Mouse (Mus musculus): ENCODE data around the gene Olfr878. TPM values are rescaled to one million over a fixed set of nuclear protein-coding genes. Genes with fewer than 3 reads are reported as not detected.

Olfr878 gene
- polyA plus RNA-seq, 1 experiment from 2014 or later: not detected

DNA sequence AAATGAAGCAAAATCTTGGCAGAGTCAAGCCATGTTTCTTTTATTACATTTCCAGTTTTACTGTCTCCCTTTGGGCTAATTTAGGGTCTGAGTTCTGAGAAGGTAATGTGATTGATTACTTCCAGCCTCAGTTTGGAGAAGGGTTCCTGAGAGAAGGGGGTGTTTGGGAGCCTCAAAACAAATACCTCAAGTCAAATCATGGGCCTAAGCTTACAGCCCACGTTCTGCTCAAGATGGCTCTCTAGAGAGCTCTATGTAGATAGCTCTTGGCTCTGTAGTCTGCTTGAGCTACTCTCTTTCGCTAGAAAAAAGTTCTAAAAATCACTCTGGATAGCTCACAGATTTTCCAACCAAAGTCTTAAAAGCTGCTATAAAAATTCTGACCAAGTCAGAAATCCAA is 7.8 kb downstream of the Olfr878 start:
- no peak for DNase-seq (ENCODE audit: low spot score)
- Histone ChIP-seq H3K9ac (ENCODE audit: low read length) (no peak overlapping the region), H3K4me3 (ENCODE audit: low read depth, low read length) (no peak overlapping the region), H3K4me1 (replicated peaks; ENCODE audit: control insufficient read depth, insufficient read depth, low read length) (no peaks in the 10 kb centered on the region), H3K9me3 (ENCODE audit: control insufficient read depth, low read length) (no peaks in the 10 kb centered on the region), H3K27me3 (replicated peaks; ENCODE audit: control insufficient read depth, insufficient read depth, low read length) (no peaks in the 10 kb centered on the region), H3K36me3 (ENCODE audit: control insufficient read depth, insufficient read depth, low read length) (no peaks in the 10 kb centered on the region), H3K27ac (ENCODE audit: low read depth) (no peak overlapping the region), H3K4me2 (ENCODE audit: low read length) (no peak overlapping the region)
- 60% methylated on average over 2 of the region's 2 CpGs for WGBS
- ATAC-seq (replicated peaks; ENCODE audit: low FRiP score, low TSS enrichment, low read depth): no peak

DNA sequence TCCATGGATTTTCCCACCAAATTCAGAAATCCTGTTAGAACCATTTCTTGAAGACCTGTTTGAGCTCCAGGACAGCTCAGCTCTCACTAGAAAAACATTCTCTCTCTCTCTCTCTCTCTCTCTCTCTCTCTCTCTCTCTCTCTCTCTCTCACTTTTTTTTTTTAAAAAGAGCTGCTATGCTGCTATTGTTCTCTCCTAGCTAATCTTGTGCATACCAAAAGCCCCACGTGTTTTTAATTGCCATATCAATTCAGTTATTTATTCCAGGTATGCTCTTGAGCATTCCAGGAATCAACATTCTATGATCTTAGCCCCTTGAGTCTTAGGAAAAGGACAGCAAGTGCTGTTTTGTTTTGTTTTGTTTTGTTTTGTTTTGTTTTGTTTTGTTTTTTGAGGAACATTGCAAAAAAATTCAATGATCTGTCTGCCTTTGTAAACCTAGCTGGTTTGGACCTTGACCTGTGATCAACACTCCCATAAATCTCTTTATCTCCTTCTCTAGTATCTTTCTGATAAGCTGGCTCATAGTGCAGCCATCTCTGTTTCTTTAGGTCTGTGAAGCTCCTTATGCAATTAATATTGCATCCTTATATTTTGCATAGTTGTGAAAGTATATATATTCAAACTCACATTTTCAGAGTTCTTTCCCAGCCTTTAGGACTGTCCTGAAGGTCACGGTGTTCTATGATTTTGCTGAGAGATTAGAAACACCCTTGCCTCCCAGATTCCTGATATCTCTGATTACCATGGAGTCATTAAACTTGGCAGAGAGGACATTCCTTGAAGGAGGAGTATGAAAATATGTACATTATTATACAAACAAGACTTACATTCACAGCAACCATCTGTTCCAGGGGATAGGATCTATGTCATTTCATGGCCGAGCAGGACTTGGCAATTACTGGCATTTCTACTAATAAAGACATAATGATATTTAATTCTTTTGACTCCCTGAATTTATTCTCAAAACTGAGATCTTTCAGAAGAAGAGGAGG is 8.7 kb downstream of the Olfr878 start:
- Histone ChIP-seq H3K9me3 (ENCODE audit: control insufficient read depth, low read length) (no peaks in the 10 kb centered on the region), H3K4me3 (ENCODE audit: low read depth, low read length) (no peak overlapping the region), H3K27me3 (replicated peaks; ENCODE audit: control insufficient read depth, insufficient read depth, low read length) (no peaks in the 10 kb centered on the region), H3K27ac (ENCODE audit: low read depth) (no peak overlapping the region), H3K4me2 (ENCODE audit: low read length) (no peak overlapping the region), H3K36me3 (ENCODE audit: control insufficient read depth, insufficient read depth, low read length) (no peaks in the 10 kb centered on the region), H3K9ac (ENCODE audit: low read length) (no peak overlapping the region), H3K4me1 (replicated peaks; ENCODE audit: control insufficient read depth, insufficient read depth, low read length) (no peaks in the 10 kb centered on the region)
- ATAC-seq (replicated peaks; ENCODE audit: low FRiP score, low TSS enrichment, low read depth) (no peak), DNase-seq (ENCODE audit: low spot score) (no peak)
- 52% methylated on average over 3 of the region's 3 CpGs for whole genome bisulfite sequencing

DNA sequence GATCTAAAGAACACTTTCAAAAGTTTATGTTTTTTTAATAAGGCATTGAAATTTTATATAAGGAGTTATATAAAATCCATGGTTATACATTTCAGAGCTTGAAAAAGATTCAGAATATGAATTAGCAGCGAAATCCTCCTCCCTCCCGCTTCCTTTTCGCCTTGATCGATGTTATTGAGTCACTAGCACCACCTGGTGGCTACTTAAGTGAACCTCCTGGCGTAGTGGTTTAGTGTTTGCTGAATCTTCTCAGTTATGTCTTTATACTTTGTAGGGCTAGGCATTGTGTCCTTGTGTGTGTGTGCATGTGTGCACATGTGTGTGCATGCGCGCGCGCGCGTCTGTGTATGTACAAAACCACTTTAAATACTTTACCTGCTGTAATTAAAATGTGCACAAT is 14.9 kb downstream of the Olfr878 start:
- Histone ChIP-seq H3K27me3 (replicated peaks; ENCODE audit: control insufficient read depth, insufficient read depth, low read length) (no peaks in the 10 kb centered on the region), H3K9ac (ENCODE audit: low read length) (no peak overlapping the region), H3K4me3 (ENCODE audit: low read depth, low read length) (no peak overlapping the region), H3K36me3 (ENCODE audit: control insufficient read depth, insufficient read depth, low read length) (no peaks in the 10 kb centered on the region), H3K4me2 (ENCODE audit: low read length) (no peak overlapping the region), H3K27ac (ENCODE audit: low read depth) (no peak overlapping the region), H3K9me3 (ENCODE audit: control insufficient read depth, low read length) (no peaks in the 10 kb centered on the region), H3K4me1 (replicated peaks; ENCODE audit: control insufficient read depth, insufficient read depth, low read length) (no peaks in the 10 kb centered on the region)
- DNase-seq (ENCODE audit: low spot score) (peak; percentile 60), ATAC-seq (replicated peaks; ENCODE audit: low FRiP score, low TSS enrichment, low read depth) (0 out of 2 replicates have a peak, but pooled peaks have one; percentile 36)
- WGBS: 8% methylated on average over 11 of the region's 11 CpGs

DNA sequence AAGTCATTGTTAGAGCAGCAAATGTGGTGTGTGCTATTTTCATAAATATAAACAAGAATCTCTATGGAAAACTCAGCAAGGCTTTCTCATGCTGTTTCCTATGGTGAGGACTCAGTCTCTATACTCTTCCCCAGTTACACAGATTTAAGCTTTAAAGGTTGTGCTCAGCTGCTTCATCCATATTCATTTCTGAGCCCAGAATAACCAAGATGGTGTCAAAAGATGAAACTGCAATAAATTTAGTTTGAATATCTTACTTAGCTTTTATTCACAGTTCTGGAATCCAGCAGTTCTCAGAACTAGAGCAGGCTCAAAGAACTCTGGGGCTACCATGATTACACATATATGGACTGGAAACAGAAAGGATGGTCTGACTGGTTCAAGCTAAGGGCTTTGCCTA is 16.5 kb downstream of the Olfr878 start:
- DNase-seq (ENCODE audit: low spot score) (no peak), ATAC-seq (replicated peaks; ENCODE audit: low FRiP score, low TSS enrichment, low read depth) (no peak)
- no peak overlapping the region for H3K4me3 ChIP-seq (ENCODE audit: low read depth, low read length)
- H3K9me3 ChIP-seq (ENCODE audit: control insufficient read depth, low read length): no peaks in the 10 kb centered on the region
- H3K27me3 ChIP-seq (replicated peaks; ENCODE audit: control insufficient read depth, insufficient read depth, low read length): no peaks in the 10 kb centered on the region
- H3K4me2 ChIP-seq (ENCODE audit: low read length): no peak overlapping the region
- H3K36me3 ChIP-seq (ENCODE audit: control insufficient read depth, insufficient read depth, low read length): no peaks in the 10 kb centered on the region
- H3K9ac ChIP-seq (ENCODE audit: low read length): no peak overlapping the region
- no peaks in the 10 kb centered on the region for H3K4me1 ChIP-seq (replicated peaks; ENCODE audit: control insufficient read depth, insufficient read depth, low read length)
- H3K27ac ChIP-seq (ENCODE audit: low read depth): no peak overlapping the region

DNA sequence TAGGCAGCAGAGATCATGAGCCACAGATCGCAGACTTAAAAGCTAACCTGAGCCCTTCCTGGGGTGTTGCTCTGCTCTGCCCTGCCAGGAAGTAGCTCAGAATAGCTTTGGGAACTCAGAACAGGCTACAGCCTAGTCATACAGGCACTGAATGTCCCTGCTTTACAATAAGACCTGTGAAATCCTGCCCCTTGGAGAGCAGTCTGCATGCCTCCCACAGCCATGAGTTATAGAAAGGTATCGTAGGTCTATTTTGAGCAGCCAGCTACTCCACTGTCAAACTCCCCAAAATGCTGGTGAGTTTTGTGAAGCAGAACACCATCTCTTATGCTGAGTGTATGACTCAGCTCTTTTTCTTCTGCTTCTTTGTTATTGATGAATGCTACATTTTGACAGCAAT is 23.5 kb downstream of the Olfr878 start:
- Histone ChIP-seq H3K36me3 (ENCODE audit: control insufficient read depth, insufficient read depth, low read length) (no peaks in the 10 kb centered on the region), H3K4me1 (replicated peaks; ENCODE audit: control insufficient read depth, insufficient read depth, low read length) (no peaks in the 10 kb centered on the region), H3K27me3 (replicated peaks; ENCODE audit: control insufficient read depth, insufficient read depth, low read length) (no peaks in the 10 kb centered on the region), H3K9ac (ENCODE audit: low read length) (no peak overlapping the region), H3K4me2 (ENCODE audit: low read length) (no peak overlapping the region), H3K4me3 (ENCODE audit: low read depth, low read length) (no peak overlapping the region), H3K27ac (ENCODE audit: low read depth) (no peak overlapping the region), H3K9me3 (ENCODE audit: control insufficient read depth, low read length) (no peaks in the 10 kb centered on the region)
- ATAC-seq (replicated peaks; ENCODE audit: low FRiP score, low TSS enrichment, low read depth) (no peak), DNase-seq (ENCODE audit: low spot score) (no peak)
- 96% methylated on average over 2 of the region's 2 CpGs for WGBS

Other genes with a start within 250 kb of the Olfr878 start
- not detected in 2 replicates for gene Panx3, start 248.6 kb upstream of the Olfr878 start, polyA plus RNA-seq (2014; fragmentation: Nextera tagmentation; extraction: Ambion mirVana)
- gene Olfr160, start 201.6 kb upstream of the Olfr878 start, polyA plus RNA-seq (2014; fragmentation: Nextera tagmentation; extraction: Ambion mirVana): not detected in 2 replicates
- gene Olfr874, start 172.7 kb upstream of the Olfr878 start, polyA plus RNA-seq (2014; fragmentation: Nextera tagmentation; extraction: Ambion mirVana): not detected in 2 replicates
- not detected in 2 replicates for gene Olfr875, start 146.0 kb upstream of the Olfr878 start, polyA plus RNA-seq (2014; fragmentation: Nextera tagmentation; extraction: Ambion mirVana)
- gene Olfr876, start 114.8 kb upstream of the Olfr878 start, polyA plus RNA-seq (2014; fragmentation: Nextera tagmentation; extraction: Ambion mirVana): not detected in 2 replicates
- not detected in 2 replicates for gene Olfr877, start 63.6 kb upstream of the Olfr878 start, polyA plus RNA-seq (2014; fragmentation: Nextera tagmentation; extraction: Ambion mirVana)
- not detected in 2 replicates for gene Olfr145, start 21.1 kb upstream of the Olfr878 start, polyA plus RNA-seq (2014; fragmentation: Nextera tagmentation; extraction: Ambion mirVana)
- not detected in 2 replicates for gene Olfr881, start 74.0 kb downstream of the Olfr878 start, polyA plus RNA-seq (2014; fragmentation: Nextera tagmentation; extraction: Ambion mirVana)
- not detected in 2 replicates for gene Olfr883, start 108.0 kb downstream of the Olfr878 start, polyA plus RNA-seq (2014; fragmentation: Nextera tagmentation; extraction: Ambion mirVana)
- not detected in 2 replicates for gene Olfr884, start 128.7 kb downstream of the Olfr878 start, polyA plus RNA-seq (2014; fragmentation: Nextera tagmentation; extraction: Ambion mirVana)
- not detected in 2 replicates for gene Olfr885, start 143.5 kb downstream of the Olfr878 start, polyA plus RNA-seq (2014; fragmentation: Nextera tagmentation; extraction: Ambion mirVana)
- not detected in 2 replicates for gene Olfr887, start 166.2 kb downstream of the Olfr878 start, polyA plus RNA-seq (2014; fragmentation: Nextera tagmentation; extraction: Ambion mirVana)
- not detected in 2 replicates for gene Olfr888, start 190.3 kb downstream of the Olfr878 start, polyA plus RNA-seq (2014; fragmentation: Nextera tagmentation; extraction: Ambion mirVana)
- 0.05 and 0.11 TPM in 2 replicates for gene Olfr889, start 197.4 kb downstream of the Olfr878 start, polyA plus RNA-seq (2014; fragmentation: Nextera tagmentation; extraction: Ambion mirVana)
- not detected in 2 replicates for gene Olfr890, start 224.7 kb downstream of the Olfr878 start, polyA plus RNA-seq (2014; fragmentation: Nextera tagmentation; extraction: Ambion mirVana)

Measured in intestine, embryonic 14.5 days (tissue).